Mouse (Mus musculus): ENCODE measurements around the gene A4gnt. TPM values are rescaled to one million over a fixed set of nuclear protein-coding genes. Genes with fewer than 3 reads are reported as not detected.

The A4gnt gene
- not detected for polyA plus RNA-seq (2012; fragmentation: generic; extraction: Trizol)

- no peak within 1 kb of the TSS for H3K4me3 ChIP-seq
- TF ChIP-seq MYOD1 (IDR thresholded peaks at IDR 0.05; ENCODE audit: control insufficient read depth in 1 of 3, insufficient read length in 2 of 3, low read depth in 2 of 3) (no peak), TCF12 (IDR thresholded peaks at IDR 0.05; ENCODE audit: insufficient read depth, poor library complexity, severe bottlenecking) (no peak), USF1 (IDR thresholded peaks at IDR 0.05; ENCODE audit: low read depth) (no peak), POLR2A (IDR thresholded peaks at IDR 0.05; ENCODE audit: insufficient read length, low read depth) (no peak), SRF (IDR thresholded peaks at IDR 0.05; ENCODE audit: control insufficient read depth, insufficient read length, low read depth) (no peak), MAX (IDR thresholded peaks at IDR 0.05; ENCODE audit: low read depth) (no peak), REST (IDR thresholded peaks at IDR 0.05; ENCODE audit: insufficient read depth, insufficient read length) (no peak), E2F4 (IDR thresholded peaks at IDR 0.05; ENCODE audit: insufficient read depth) (no peak), POLR2AphosphoS2 (IDR thresholded peaks at IDR 0.05; ENCODE audit: insufficient read length, low read depth) (no peak), TCF3 (IDR thresholded peaks at IDR 0.05; ENCODE audit: insufficient read length, low read depth) (no peak), CEBPB (IDR thresholded peaks at IDR 0.05; ENCODE audit: insufficient read depth, poor library complexity, severe bottlenecking) (no peak), MYOG (IDR thresholded peaks at IDR 0.05; ENCODE audit: control insufficient read depth in 1 of 3, insufficient read depth in 1 of 3, insufficient read length in 2 of 3, low read depth in 2 of 3) (no peak)
- no peak within 1 kb of the TSS for H3K4me2 ChIP-seq (ENCODE audit: low read depth)
- H3K27me3 ChIP-seq (ENCODE audit: control insufficient read depth, insufficient read depth, insufficient read length): no peaks in the 10 kb centered on the region
- no peaks in the 10 kb centered on the region for H3K36me3 ChIP-seq (ENCODE audit: control insufficient read depth, insufficient read depth)
- H3ac ChIP-seq (ENCODE audit: control insufficient read depth, insufficient read length): no peak within 1 kb of the TSS
- no peaks in the 10 kb centered on the region for H3K79me2 ChIP-seq (ENCODE audit: control insufficient read depth, insufficient read depth)
Observed at GRCm38 (mm10) chr9:99612202-99612601, at the start of gene A4gnt. Gene A4gnt (plus strand): TSS chr9:99612502.

- Histone ChIP-seq H3K27me3 (ENCODE audit: control insufficient read depth, insufficient read depth, insufficient read length) (no peaks in the 10 kb centered on the region), H3K4me3 (no peak overlapping the region), H3K4me2 (ENCODE audit: low read depth) (no peak overlapping the region), H3ac (ENCODE audit: control insufficient read depth, insufficient read length) (no peak overlapping the region), H3K36me3 (ENCODE audit: control insufficient read depth, insufficient read depth) (no peaks in the 10 kb centered on the region), H3K79me2 (ENCODE audit: control insufficient read depth, insufficient read depth) (peaks cover 94% of the 10 kb centered on the region)
- TF ChIP-seq USF1 (IDR thresholded peaks at IDR 0.05; ENCODE audit: low read depth): no peak
- TF ChIP-seq REST (IDR thresholded peaks at IDR 0.05; ENCODE audit: insufficient read depth, insufficient read length): peak; percentile 94
- no peak for TF ChIP-seq MYOD1 (IDR thresholded peaks at IDR 0.05; ENCODE audit: control insufficient read depth in 1 of 3, insufficient read length in 2 of 3, low read depth in 2 of 3)
Observed at GRCm38 (mm10) chr9:99563714-99564113, 48.6 kb upstream of the A4gnt start.

- H3K79me2 ChIP-seq (ENCODE audit: control insufficient read depth, insufficient read depth): peaks cover 52% of the 10 kb centered on the region
- peak overlapping the region; percentile 73 for H3K4me3 ChIP-seq
- peak overlapping the region; percentile 76 for H3ac ChIP-seq (ENCODE audit: control insufficient read depth, insufficient read length)
Observed at GRCm38 (mm10) chr9:99568023-99568346, 44.3 kb upstream of the A4gnt start.

GRCm38 (mm10) chr9:99568347-99569070, 43.8 kb upstream of the A4gnt start, which contains the start of gene Armc8:
Gene Armc8 (minus strand): TSS chr9:99568899.
- peaks cover 46% of the 10 kb centered on the region for H3K79me2 ChIP-seq (ENCODE audit: control insufficient read depth, insufficient read depth)
- TF ChIP-seq MYOG (IDR thresholded peaks at IDR 0.05; ENCODE audit: control insufficient read depth in 1 of 3, insufficient read depth in 1 of 3, insufficient read length in 2 of 3, low read depth in 2 of 3) (peak in 1 of 3 experiments; percentile 12), MYOD1 (IDR thresholded peaks at IDR 0.05; ENCODE audit: control insufficient read depth in 1 of 3, insufficient read length in 2 of 3, low read depth in 2 of 3) (peak in 1 of 3 experiments; percentile 20), TCF3 (IDR thresholded peaks at IDR 0.05; ENCODE audit: insufficient read length, low read depth) (no peak), POLR2A (IDR thresholded peaks at IDR 0.05; ENCODE audit: insufficient read length, low read depth) (peak; percentile 66), USF1 (IDR thresholded peaks at IDR 0.05; ENCODE audit: low read depth) (no peak), MAX (IDR thresholded peaks at IDR 0.05; ENCODE audit: low read depth) (no peak), POLR2AphosphoS2 (IDR thresholded peaks at IDR 0.05; ENCODE audit: insufficient read length, low read depth) (peak; percentile 28)
- H3K4me2 ChIP-seq (ENCODE audit: low read depth): peak within 1 kb of the TSS; percentile 81
- H3ac ChIP-seq (ENCODE audit: control insufficient read depth, insufficient read length): peak within 1 kb of the TSS; percentile 76
- H3K27me3 ChIP-seq (ENCODE audit: control insufficient read depth, insufficient read depth, insufficient read length): no peaks in the 10 kb centered on the region
- no peaks in the 10 kb centered on the region for H3K36me3 ChIP-seq (ENCODE audit: control insufficient read depth, insufficient read depth)
- peak within 1 kb of the TSS; percentile 73 for H3K4me3 ChIP-seq

More at GRCm38 (mm10) chr9:99568023-99568346, 44.3 kb upstream of the A4gnt start:
- Histone ChIP-seq H3K36me3 (ENCODE audit: control insufficient read depth, insufficient read depth) (no peaks in the 10 kb centered on the region), H3K27me3 (ENCODE audit: control insufficient read depth, insufficient read depth, insufficient read length) (no peaks in the 10 kb centered on the region), H3K4me2 (ENCODE audit: low read depth) (peak overlapping the region; percentile 80)
- TF ChIP-seq TCF3 (IDR thresholded peaks at IDR 0.05; ENCODE audit: insufficient read length, low read depth) (no peak), POLR2AphosphoS2 (IDR thresholded peaks at IDR 0.05; ENCODE audit: insufficient read length, low read depth) (no peak), REST (IDR thresholded peaks at IDR 0.05; ENCODE audit: insufficient read depth, insufficient read length) (no peak), SRF (IDR thresholded peaks at IDR 0.05; ENCODE audit: control insufficient read depth, insufficient read length, low read depth) (no peak), MYOD1 (IDR thresholded peaks at IDR 0.05; ENCODE audit: control insufficient read depth in 1 of 3, insufficient read length in 2 of 3, low read depth in 2 of 3) (no peak)

GRCm38 (mm10) chr9:99569071-99569397, 43.3 kb upstream of the A4gnt start:
- peak overlapping the region; percentile 76 for H3ac ChIP-seq (ENCODE audit: control insufficient read depth, insufficient read length)
- H3K4me2 ChIP-seq (ENCODE audit: low read depth): peak overlapping the region; percentile 81
- H3K27me3 ChIP-seq (ENCODE audit: control insufficient read depth, insufficient read depth, insufficient read length): no peaks in the 10 kb centered on the region
- peak overlapping the region; percentile 73 for H3K4me3 ChIP-seq
- H3K36me3 ChIP-seq (ENCODE audit: control insufficient read depth, insufficient read depth): no peaks in the 10 kb centered on the region
- no peak for TF ChIP-seq SRF (IDR thresholded peaks at IDR 0.05; ENCODE audit: control insufficient read depth, insufficient read length, low read depth)
- TF ChIP-seq MYOD1 (IDR thresholded peaks at IDR 0.05; ENCODE audit: control insufficient read depth in 1 of 3, insufficient read length in 2 of 3, low read depth in 2 of 3): no peak
- no peak for TF ChIP-seq TCF3 (IDR thresholded peaks at IDR 0.05; ENCODE audit: insufficient read length, low read depth)
- no peak for TF ChIP-seq POLR2AphosphoS2 (IDR thresholded peaks at IDR 0.05; ENCODE audit: insufficient read length, low read depth)
- TF ChIP-seq E2F4 (IDR thresholded peaks at IDR 0.05; ENCODE audit: insufficient read depth): no peak
- TF ChIP-seq POLR2A (IDR thresholded peaks at IDR 0.05; ENCODE audit: insufficient read length, low read depth): no peak
- TF ChIP-seq REST (IDR thresholded peaks at IDR 0.05; ENCODE audit: insufficient read depth, insufficient read length): no peak
- no peak for TF ChIP-seq CEBPB (IDR thresholded peaks at IDR 0.05; ENCODE audit: insufficient read depth, poor library complexity, severe bottlenecking)
- no peak for TF ChIP-seq USF1 (IDR thresholded peaks at IDR 0.05; ENCODE audit: low read depth)
- peaks cover 41% of the 10 kb centered on the region for H3K79me2 ChIP-seq (ENCODE audit: control insufficient read depth, insufficient read depth)
